Mouse (Mus musculus): ENCODE data around the gene Gm13178.
A peak's percentile ranks its signal among the peaks of the same experiment; 100 is the strongest.

Gene Gm13178

GRCm38 (mm10) chr4:144721304-144721703 is at the start of gene Gm13178:
Gm13178 (minus strand) TSS chr4:144721404.
- no peak for DNase-seq (ENCODE audit: low spot score)

GRCm38 (mm10) chr4:144765722-144766121 is 44.5 kb upstream of the Gm13178 start:
- DNase-seq (ENCODE audit: low spot score): peak; percentile 8

- no peak for DNase-seq (ENCODE audit: low spot score)
Observed at GRCm38 (mm10) chr4:144749139-144749538, 27.9 kb upstream of the Gm13178 start.

GRCm38 (mm10) chr4:144719691-144720090 is 1.5 kb downstream of the Gm13178 start:
- no peak for DNase-seq (ENCODE audit: low spot score)

GRCm38 (mm10) chr4:144718288-144718687 is 2.9 kb downstream of the Gm13178 start:
- DNase-seq (ENCODE audit: low spot score): no peak

- no peak for DNase-seq (ENCODE audit: low spot score)
Observed at GRCm38 (mm10) chr4:144686268-144686667, 34.9 kb downstream of the Gm13178 start, which contains the start of gene Gm436. Gm436 (minus strand) TSS chr4:144686368.
